Mouse (Mus musculus): ENCODE measurements at regions not wholly inside any gene's neighbourhood (a gene's known extent, or its start where the extent isn't known, plus 50 kb on each side); places are given as distances from the start of the nearest gene placed in this dataset.

DNA sequence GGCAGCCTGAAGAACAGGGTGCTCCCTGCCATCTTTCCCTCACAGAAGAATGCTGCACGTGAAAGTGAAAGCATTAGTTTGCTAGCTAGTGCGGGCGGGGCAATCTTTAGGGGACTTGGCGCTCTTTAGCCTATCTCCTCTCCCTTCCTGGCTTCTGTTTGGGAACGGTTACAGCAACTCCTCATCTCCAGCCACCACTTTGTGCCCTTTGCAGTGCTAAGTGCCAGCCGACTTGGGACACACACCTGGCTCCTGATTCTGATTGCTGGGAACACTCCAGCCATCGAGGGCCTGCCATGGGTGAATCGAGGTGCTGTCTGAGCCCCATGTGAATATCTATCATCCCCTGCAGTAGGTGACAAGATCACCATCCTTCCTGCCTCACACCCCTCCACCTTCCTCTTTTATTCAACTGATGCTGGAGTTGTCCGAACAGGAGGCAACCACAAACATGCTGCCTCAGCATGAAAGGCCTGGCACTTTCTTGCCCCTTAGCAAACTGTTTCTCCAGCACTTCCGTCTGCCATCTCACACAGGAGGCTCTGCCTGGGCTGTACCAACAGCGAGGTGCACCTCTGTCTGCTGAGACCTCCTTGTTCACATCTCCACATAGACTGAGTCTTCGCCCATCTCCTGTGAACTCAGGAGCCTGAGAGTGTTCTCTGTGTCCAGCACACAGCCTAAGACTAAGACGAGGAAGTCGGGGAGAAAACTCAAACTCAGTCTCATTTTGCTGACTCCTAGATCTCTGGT is 66.2 kb upstream of the Glrp1 start:
- DNase-seq (ENCODE audit: low spot score) = no peak

GRCm38 (mm10) chr1:88575291-88575690 is 65.4 kb upstream of the Glrp1 start:
- no peak for DNase-seq (ENCODE audit: low spot score)

DNA sequence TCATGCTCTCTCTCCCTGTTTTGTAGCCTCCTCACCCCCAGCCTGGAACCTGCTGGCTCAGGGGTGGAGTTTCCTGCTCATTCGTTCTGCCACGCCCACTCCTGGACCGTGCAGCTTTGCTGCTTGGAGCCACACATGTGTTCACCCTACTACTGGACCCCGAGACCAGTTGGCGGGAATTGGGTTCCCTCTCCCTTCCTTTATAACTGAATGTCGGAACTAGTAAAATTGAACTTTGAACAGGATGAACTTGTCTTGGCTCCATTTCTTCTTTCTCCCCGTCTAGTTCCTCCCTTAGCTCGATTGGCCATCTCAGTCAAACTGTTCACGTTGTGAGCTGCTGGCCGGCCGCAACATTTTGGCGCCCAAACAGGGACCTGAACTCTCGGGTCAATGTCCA is 62.3 kb upstream of the Glrp1 start:
- DNase-seq (ENCODE audit: low spot score) = no peak

- DNase-seq (ENCODE audit: low spot score) = no peak
Measured at GRCm38 (mm10) chr1:88568447-88569053, 58.7 kb upstream of the Glrp1 start.

DNA sequence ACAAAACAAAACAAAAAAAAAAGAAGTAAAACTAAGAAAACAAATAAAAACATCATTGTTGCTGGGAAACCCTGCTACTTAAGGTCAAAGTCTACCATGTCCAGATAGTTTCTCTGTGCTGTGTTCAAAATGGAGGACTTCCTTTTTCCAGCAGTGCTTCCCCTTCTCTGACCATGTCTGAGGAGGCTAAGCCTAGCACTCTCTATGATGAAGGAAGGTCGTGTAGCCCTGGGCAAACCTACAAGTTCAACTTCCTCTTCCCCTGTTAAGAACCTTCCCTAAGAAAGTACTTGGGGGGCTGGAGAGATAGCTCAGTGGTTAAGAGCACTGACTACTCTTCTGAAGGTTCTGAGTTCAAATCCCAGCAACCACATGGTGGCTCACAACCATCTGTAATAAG is 57.3 kb upstream of the Glrp1 start:
- DNase-seq (ENCODE audit: low spot score) = no peak

- no peak for DNase-seq (ENCODE audit: low spot score)
Measured at GRCm38 (mm10) chr1:88566426-88566825, 56.6 kb upstream of the Glrp1 start.

DNA sequence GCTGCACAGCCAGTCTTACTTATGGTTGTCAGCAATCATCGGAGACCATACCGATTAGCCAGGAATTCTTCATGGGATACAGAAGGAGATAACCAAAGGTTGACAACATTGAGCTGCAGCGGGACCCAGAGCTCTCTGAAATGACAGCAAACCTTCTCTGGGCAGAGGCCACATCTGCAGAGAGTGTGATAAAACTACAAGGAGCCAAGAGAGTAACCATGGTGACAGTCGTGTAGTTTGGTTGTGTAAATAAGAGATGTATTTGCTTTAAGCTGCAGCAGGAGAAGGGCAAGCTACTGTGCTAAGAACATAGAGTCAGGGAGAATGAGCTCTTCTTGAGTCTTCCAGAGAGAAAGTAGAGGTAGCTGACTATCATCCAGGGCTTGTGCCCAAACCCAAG is 55.0 kb upstream of the Glrp1 start:
- DNase-seq (ENCODE audit: low spot score) = no peak

GRCm38 (mm10) chr1:88562361-88562760 is 52.5 kb upstream of the Glrp1 start:
- peak; percentile 79 for DNase-seq (ENCODE audit: low spot score)

GRCm38 (mm10) chr1:88560771-88561170 is 50.9 kb upstream of the Glrp1 start:
- no peak for DNase-seq (ENCODE audit: low spot score)
